Mouse (Mus musculus) midbrain, embryonic 16.5 days (tissue): Measurements from ENCODE around the gene Rmi2. TPM values are rescaled to one million over a fixed set of nuclear protein-coding genes. Genes with fewer than 3 reads are reported as not detected.
"Not testable (repeated sequence)": the region's sequence is repeated elsewhere in the genome, so short reads cannot be mapped to it uniquely, and the experiment has no call there.

Source experiments
- ATAC-seq: fragments of 200-750 bp; cut with Nextera tagmentation; 2 replicates; pipeline ENCODE4 v1.8.0; 2017; ENCODE audit warnings: moderate TSS enrichment
- H3K27ac ChIP-seq: fragments of 300-500 bp; sonication (generic); 2 replicates; pipeline ENCODE4 v1.5.1; 2014; ENCODE audit warnings: mild to moderate bottlenecking, low read length, mixed read lengths
- H3K27me3 ChIP-seq: fragments of 300-500 bp; sonication (generic); 2 replicates; pipeline ENCODE4 v1.6.1; 2014; ENCODE audit warnings: low read depth, low read length, mixed read lengths; ENCODE audit not compliant: control insufficient read depth, insufficient read depth
- H3K36me3 ChIP-seq: fragments of 300-500 bp; sonication (generic); 2 replicates; pipeline ENCODE4 v1.6.1; 2014; ENCODE audit warnings: mild to moderate bottlenecking, low read length, moderate library complexity, mixed read lengths; ENCODE audit not compliant: control insufficient read depth, insufficient read depth
- H3K4me1 ChIP-seq: fragments of 300-500 bp; sonication (generic); 2 replicates; pipeline ENCODE4 v1.6.1; 2014; ENCODE audit warnings: mild to moderate bottlenecking, low read length, mixed read lengths; ENCODE audit not compliant: control insufficient read depth, insufficient read depth
- H3K4me2 ChIP-seq: fragments of 300-500 bp; sonication (generic); 2 replicates; pipeline ENCODE4 v1.6.1; 2014; ENCODE audit warnings: mild to moderate bottlenecking, low read length, mixed read lengths
- H3K4me3 ChIP-seq: fragments of 300-500 bp; sonication (generic); 2 replicates; pipeline ENCODE4 v1.5.1; 2014; ENCODE audit warnings: low read depth, mild to moderate bottlenecking, low read length, moderate library complexity, mixed read lengths
- H3K9ac ChIP-seq: fragments of 300-500 bp; sonication (generic); 2 replicates; pipeline ENCODE4 v1.6.1; 2014; ENCODE audit warnings: low read depth, low read length, mixed read lengths
- H3K9me3 ChIP-seq: fragments of 300-500 bp; sonication (generic); replicated peaks from 2 replicates; pipeline ENCODE4 v1.6.1; 2014; ENCODE audit warnings: mild to moderate bottlenecking, low read length, mixed read lengths; ENCODE audit not compliant: control insufficient read depth, poor library complexity, severe bottlenecking
- WGBS: fragments of 180-500 bp; shearing (Covaris S2); extraction: QIAGEN DNeasy Blood & Tissue Kit; methylation state at CpG from one replicate; pipeline ENCODE4 v1.1.7; 2014; 5-methylcytosine and 5-hydroxymethylcytosine counted together
- polyA plus RNA-seq: library from polyadenylated mRNA; unstranded; fragments of >200 nt; fragmentation: Nextera tagmentation; extraction: Ambion mirVana; gene quantifications from 2 replicates; pipeline ENCODE4 v1.2.1, GENCODE M21; 2015

Rmi2 gene
- polyA plus RNA-seq, 1 experiment from 2014 or later, result 0.31 TPM

DNA sequence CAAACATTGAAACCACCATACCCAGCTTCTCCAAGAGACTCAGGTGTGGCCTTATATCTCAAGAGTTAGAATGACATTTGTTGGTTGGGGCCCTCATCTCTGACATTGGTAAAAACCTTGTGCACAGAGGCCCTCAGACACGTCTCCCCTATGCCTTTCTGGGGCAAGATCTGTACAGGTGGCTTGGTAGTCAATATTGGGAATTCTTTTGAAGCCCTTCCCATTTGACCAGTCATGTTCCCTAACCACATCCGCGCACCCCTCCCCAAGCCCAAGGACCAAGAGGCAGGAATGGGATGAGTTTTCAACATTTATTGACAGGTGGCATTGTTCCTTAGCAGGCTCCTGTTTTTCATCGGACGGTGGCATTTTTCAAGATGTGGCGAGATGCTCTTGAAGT, 38.8 kb upstream of the Rmi2 start, which contains the start of gene Prm2:
Gene Prm2 (minus strand): TSS at position 101 of the 400 bp plus-strand sequence.
- Histone ChIP-seq H3K4me1 (no peaks in the 10 kb centered on the region), H3K36me3 (no peaks in the 10 kb centered on the region), H3K4me2 (no peak within 1 kb of the TSS), H3K27ac (no peak within 1 kb of the TSS), H3K27me3 (no peaks in the 10 kb centered on the region; the same call in 1 of the 2 replicates), H3K4me3 (no peak within 1 kb of the TSS), H3K9me3 (no peaks in the 10 kb centered on the region), H3K9ac (no peak within 1 kb of the TSS)
- 75% methylated on average over 6 of the region's 6 CpGs for WGBS
- ATAC-seq, result no peak

DNA sequence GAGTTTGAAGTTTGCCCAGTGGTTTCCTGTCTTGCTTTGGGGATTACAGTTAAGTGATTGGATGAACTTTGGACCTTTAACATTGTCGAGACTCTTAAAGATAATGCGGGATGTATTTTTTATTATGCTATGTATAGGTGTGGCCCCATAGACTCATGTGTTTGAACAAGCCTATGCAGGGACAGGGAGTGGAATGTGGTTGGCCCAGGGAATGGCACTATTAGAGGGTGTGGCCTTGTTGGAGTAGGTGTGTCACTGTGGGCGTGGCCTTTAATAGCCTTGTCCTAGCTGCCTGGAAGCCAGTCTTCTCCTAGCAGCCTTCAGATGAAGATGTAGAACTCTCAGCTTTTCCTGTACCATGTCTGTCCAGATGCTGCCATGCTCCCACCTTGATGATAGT, 32.4 kb upstream of the Rmi2 start:
- 88% methylated on average over 3 of the region's 3 CpGs for WGBS
- H3K27ac ChIP-seq, H3K4me2 ChIP-seq, ATAC-seq, H3K9ac ChIP-seq, H3K27me3 ChIP-seq, H3K4me1 ChIP-seq, H3K4me3 ChIP-seq, H3K36me3 ChIP-seq, H3K9me3 ChIP-seq: not testable (repeated sequence)

DNA sequence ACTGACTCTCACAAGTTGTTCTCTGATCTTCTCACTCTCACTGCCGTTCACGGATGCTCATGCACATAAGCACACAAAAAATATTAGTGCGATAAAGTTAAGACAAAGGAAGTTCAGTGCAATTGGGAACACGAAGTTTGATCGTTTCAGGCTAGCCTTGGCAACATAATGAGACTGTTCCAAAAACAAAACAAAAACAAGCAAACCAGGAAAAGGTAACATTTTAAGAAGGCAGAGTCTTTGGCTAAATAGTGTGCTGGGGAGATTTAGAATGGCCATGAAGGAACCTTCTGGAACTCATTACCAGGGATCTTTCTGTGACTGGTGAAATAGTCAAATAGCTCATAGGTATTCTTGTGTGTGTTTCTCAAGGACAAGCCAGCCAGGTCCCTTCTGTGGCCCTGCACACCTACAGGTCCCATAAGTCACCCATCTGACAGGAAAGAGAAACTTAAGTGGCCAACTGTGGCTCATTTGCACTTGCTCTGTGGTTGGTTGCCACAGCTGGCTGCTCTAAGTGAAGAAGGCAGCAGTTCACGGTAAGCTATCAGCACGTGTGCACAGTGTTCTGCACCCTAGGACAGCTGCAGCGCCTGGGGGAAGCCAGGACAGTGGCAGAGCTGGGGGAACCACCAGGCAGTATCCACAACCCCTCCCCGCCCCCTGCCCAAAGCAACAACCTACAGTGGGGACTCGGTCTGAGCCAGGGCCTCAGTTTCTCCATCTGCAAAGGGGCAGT, 28.9 kb upstream of the Rmi2 start, which contains the start of gene Prm1:
Gene Prm1 (minus strand): TSS at position 51 of the 739 bp plus-strand sequence.
- WGBS, result 81% methylated on average over 10 of the region's 10 CpGs

DNA sequence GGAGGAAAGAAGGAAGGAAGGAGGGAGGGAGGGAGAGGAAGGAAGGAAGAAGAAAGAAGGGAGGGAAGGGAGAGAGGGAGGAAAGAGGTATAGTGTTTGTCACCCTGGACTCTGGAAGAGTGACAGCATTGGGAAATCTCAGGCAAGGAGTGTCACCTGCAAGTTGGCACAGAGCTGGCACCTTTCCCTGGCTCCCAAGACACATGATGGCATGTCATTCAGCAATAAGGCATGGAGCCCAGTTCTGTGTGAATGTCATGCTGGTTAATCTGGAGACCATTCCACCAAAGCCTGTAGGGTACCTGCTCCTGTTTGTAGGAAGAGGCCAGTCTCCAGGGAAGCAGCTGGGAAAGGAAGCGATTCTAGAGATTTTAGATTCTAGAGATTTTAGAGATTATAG, 24.5 kb upstream of the Rmi2 start:
- Histone ChIP-seq H3K36me3 (no peaks in the 10 kb centered on the region), H3K4me3 (no peak overlapping the region), H3K9ac (no peak overlapping the region), H3K4me2 (no peak overlapping the region), H3K9me3 (no peaks in the 10 kb centered on the region), H3K4me1 (no peaks in the 10 kb centered on the region), H3K27ac (no peak overlapping the region), H3K27me3 (no peaks in the 10 kb centered on the region)
- no peak for ATAC-seq
- 93% methylated on average over 1 of the region's 1 CpGs for WGBS

More for the DNA sequence above, 28.9 kb upstream of the Rmi2 start, which contains the start of gene Prm1:
- no peak within 1 kb of the TSS for H3K9ac ChIP-seq
- no peaks in the 10 kb centered on the region for H3K27me3 ChIP-seq
- no peak within 1 kb of the TSS for H3K4me2 ChIP-seq
- no peak within 1 kb of the TSS for H3K4me3 ChIP-seq
- H3K9me3 ChIP-seq, result no peaks in the 10 kb centered on the region
- H3K27ac ChIP-seq, result no peak within 1 kb of the TSS
- no peaks in the 10 kb centered on the region for H3K36me3 ChIP-seq
- H3K4me1 ChIP-seq, result no peaks in the 10 kb centered on the region
- ATAC-seq, result no peak

DNA sequence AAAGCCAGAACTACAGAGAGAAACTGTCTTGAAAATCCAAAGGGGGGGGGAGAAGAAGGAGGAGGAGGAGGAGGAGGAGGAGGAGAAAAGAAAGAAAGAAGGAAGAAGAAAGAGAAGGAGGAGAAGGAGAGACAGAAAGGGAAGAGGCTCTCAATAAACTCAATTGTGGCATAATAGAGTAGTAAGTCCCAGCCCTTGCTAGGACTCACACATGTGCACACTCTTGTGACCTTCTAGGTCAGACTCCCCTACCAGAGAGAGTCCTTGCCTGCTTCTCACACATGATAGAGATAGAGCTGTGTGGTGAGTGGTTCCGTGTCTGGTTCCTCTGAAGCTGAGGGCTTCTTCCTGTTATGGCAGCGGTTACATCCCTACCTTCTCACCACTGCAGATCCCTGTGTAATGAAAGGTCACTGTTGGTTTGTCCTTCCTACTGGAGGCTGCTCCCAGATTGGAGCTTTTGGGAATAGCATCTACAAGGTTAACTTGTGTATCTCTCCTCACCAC, 21.9 kb upstream of the Rmi2 start, which contains the start of gene Gm11172:
Gene Gm11172 (plus strand): TSS at position 51 of the 507 bp plus-strand sequence.
- Histone ChIP-seq H3K27me3 (no peaks in the 10 kb centered on the region), H3K9ac (no peak within 1 kb of the TSS), H3K9me3 (no peaks in the 10 kb centered on the region), H3K4me1 (no peaks in the 10 kb centered on the region), H3K4me3 (no peak within 1 kb of the TSS), H3K27ac (no peak within 1 kb of the TSS), H3K36me3 (no peaks in the 10 kb centered on the region), H3K4me2 (no peak within 1 kb of the TSS)
- no peak for ATAC-seq
- WGBS, result 97% methylated on average over 2 of the region's 2 CpGs

DNA sequence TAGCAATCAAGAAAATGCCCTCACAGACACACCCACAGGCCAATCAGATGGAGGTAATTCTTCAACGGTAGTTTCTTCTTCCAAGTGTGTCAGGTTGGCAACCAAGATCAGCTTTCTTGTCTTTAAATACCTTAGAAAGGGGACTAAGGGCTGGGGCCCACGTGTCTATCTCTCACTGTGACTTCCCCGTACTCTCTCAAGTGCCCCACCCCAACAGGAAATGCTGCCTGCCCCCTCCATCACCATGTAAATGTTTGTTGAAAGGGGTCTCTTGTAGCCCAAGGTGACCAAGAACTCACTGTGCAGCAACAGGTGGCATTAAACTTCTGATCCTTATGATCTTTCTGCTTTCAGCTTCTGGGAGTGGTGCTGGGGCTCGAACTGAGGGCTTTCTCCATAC, 21.1 kb upstream of the Rmi2 start:
- H3K27me3 ChIP-seq, result no peaks in the 10 kb centered on the region
- WGBS, result 81% methylated on average over 4 of the region's 4 CpGs
- no peaks in the 10 kb centered on the region for H3K4me1 ChIP-seq
- no peaks in the 10 kb centered on the region for H3K9me3 ChIP-seq
- no peak overlapping the region for H3K9ac ChIP-seq
- no peak overlapping the region for H3K4me2 ChIP-seq
- no peak overlapping the region for H3K4me3 ChIP-seq
- no peak for ATAC-seq
- no peak overlapping the region for H3K27ac ChIP-seq
- no peaks in the 10 kb centered on the region for H3K36me3 ChIP-seq

DNA sequence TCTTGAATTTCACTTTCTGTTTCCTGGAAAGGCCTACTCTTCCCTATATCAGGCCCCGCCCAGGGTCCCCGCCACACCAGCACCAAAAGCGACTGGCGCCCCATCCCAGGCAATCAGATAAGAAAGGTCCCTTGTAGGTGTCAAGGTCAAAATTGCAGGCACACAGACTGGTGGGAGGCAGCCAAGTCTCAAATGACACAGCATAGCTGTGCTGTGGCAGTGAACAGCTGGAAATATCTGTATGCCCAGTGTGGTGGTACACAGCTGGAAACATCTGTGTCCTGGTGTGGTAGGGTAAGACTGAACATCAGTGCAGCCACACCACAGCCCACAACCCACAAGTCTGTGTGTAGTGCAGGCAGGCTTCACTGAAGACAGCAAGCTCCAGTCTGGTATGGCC, 20.0 kb upstream of the Rmi2 start:
- 93% methylated on average over 4 of the region's 4 CpGs for WGBS
- Histone ChIP-seq H3K36me3 (no peaks in the 10 kb centered on the region), H3K9ac (no peak overlapping the region), H3K4me3 (no peak overlapping the region), H3K27me3 (no peaks in the 10 kb centered on the region), H3K4me2 (no peak overlapping the region), H3K4me1 (no peaks in the 10 kb centered on the region), H3K27ac (no peak overlapping the region), H3K9me3 (no peaks in the 10 kb centered on the region)
- ATAC-seq, result no peak

DNA sequence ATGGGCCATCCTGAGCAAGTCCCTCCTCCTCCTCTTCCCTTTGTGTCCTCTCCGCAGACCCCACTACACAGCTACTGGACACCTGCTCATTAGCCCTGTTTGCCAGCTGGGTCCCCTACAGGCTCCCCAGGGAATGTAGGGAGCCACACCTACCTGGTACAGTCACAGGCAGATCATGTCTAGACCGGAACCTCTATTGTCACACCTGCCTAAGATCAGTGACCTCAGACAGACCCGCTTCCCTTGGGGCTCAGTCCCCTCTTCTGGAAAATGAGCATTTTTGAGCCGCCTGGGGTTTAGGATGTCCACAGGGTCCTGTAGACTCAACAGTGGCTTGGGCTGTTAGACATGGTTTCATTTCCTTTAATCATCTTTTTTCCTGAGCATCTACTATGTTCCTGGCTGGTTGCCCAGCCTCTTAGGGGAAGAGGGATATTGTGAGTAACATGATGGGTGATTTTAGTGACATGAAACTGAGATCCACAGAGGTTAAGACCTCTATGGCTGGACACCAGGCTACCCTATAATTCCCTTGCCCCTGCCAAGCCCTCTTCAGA, 16.2 kb upstream of the Rmi2 start:
- Histone ChIP-seq H3K9ac (no peak overlapping the region), H3K4me2 (no peak overlapping the region), H3K36me3 (no peaks in the 10 kb centered on the region), H3K27me3 (no peaks in the 10 kb centered on the region), H3K27ac (no peak overlapping the region), H3K4me3 (no peak overlapping the region), H3K4me1 (no peaks in the 10 kb centered on the region), H3K9me3 (no peaks in the 10 kb centered on the region)
- no peak for ATAC-seq
- WGBS, result 82% methylated on average over 4 of the region's 4 CpGs

DNA sequence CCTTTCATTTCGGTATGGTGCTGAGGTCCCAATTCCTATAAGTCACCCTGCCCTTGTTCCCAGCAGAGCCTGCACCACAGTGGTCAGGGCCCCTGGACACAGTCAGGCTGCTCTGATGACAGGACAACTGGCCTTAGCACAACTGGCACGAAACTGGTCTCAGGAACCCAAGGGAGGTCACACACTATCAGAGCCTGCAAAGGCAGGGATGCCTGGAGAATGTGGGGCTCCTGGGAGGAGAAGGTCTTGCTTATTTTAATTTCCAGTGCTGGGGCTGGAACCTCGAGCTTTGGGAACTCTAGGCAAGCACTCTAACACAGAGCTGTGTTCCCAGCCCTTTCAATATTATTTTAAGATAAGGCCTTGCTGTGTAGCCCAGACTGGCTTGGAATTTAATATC, 14.9 kb upstream of the Rmi2 start:
- no peaks in the 10 kb centered on the region for H3K27me3 ChIP-seq
- no peak overlapping the region for H3K4me2 ChIP-seq
- no peak overlapping the region for H3K9ac ChIP-seq
- H3K9me3 ChIP-seq, result no peaks in the 10 kb centered on the region
- no peaks in the 10 kb centered on the region for H3K4me1 ChIP-seq
- no peak overlapping the region for H3K4me3 ChIP-seq
- no peak overlapping the region for H3K27ac ChIP-seq
- WGBS, result 67% methylated on average over 3 of the region's 3 CpGs
- no peak for ATAC-seq
- no peaks in the 10 kb centered on the region for H3K36me3 ChIP-seq
